Mouse (Mus musculus) embryonic facial prominence, embryonic 14.5 days (tissue): Measurements from ENCODE around the gene Sowaha. TPM values are rescaled to one million over a fixed set of nuclear protein-coding genes. Genes with fewer than 3 reads are reported as not detected.

ENCODE experiments used
- ATAC-seq: fragments of 200-750 bp; cut with Nextera tagmentation; 2 replicates; pipeline ENCODE4 v1.8.0; 2017; ENCODE audit warnings: low read depth, moderate number of reproducible peaks, moderate TSS enrichment
- DNase-seq: peaks from one replicate; pipeline ENCODE4 v3.0.0-alpha.2; 2015; ENCODE audit warnings: low spot score
- H3K27ac ChIP-seq: fragments of 300-500 bp; sonication (generic); replicated peaks from 2 replicates; pipeline ENCODE4 v1.5.1; 2014; ENCODE audit warnings: low read depth, mild to moderate bottlenecking, low read length, moderate library complexity
- H3K27me3 ChIP-seq: fragments of 300-500 bp; sonication (generic); replicated peaks from 2 replicates; pipeline ENCODE4 v1.6.1; 2014; ENCODE audit warnings: low read length; ENCODE audit not compliant: control insufficient read depth, insufficient read depth
- H3K36me3 ChIP-seq: fragments of 300-500 bp; sonication (generic); 2 replicates; pipeline ENCODE4 v1.6.1; 2014; ENCODE audit warnings: low read length, mixed read lengths; ENCODE audit not compliant: control insufficient read depth, insufficient read depth
- H3K4me1 ChIP-seq: fragments of 300-500 bp; sonication (generic); 2 replicates; pipeline ENCODE4 v1.6.1; 2014; ENCODE audit warnings: antibody characterized with exemption, low read length; ENCODE audit not compliant: control insufficient read depth, insufficient read depth
- H3K4me2 ChIP-seq: fragments of 300-500 bp; sonication (generic); 2 replicates; pipeline ENCODE4 v1.6.1; 2014; ENCODE audit warnings: low read depth, mild to moderate bottlenecking, low read length, moderate library complexity, mixed read lengths
- H3K4me3 ChIP-seq: fragments of 300-500 bp; sonication (generic); 2 replicates; pipeline ENCODE4 v1.5.1; 2014; ENCODE audit warnings: low read depth, mild to moderate bottlenecking, low read length
- H3K9ac ChIP-seq: fragments of 300-500 bp; sonication (generic); 2 replicates; pipeline ENCODE4 v1.6.1; 2014; ENCODE audit warnings: low read depth, mild to moderate bottlenecking, low read length, moderate library complexity, mixed read lengths
- H3K9me3 ChIP-seq: fragments of 300-500 bp; sonication (generic); 2 replicates; pipeline ENCODE4 v1.6.1; 2016; ENCODE audit warnings: low read length; ENCODE audit not compliant: control insufficient read depth
- WGBS: fragments of 180-500 bp; shearing (Covaris S2); extraction: QIAGEN DNeasy Blood & Tissue Kit; methylation state at CpG from one replicate; pipeline ENCODE4 v1.1.7; 2014; 5-methylcytosine and 5-hydroxymethylcytosine counted together
- polyA plus RNA-seq: library from polyadenylated mRNA; unstranded; fragments of >200 nt; fragmentation: Nextera tagmentation; extraction: Ambion mirVana; gene quantifications from 2 replicates; pipeline ENCODE4 v1.2.1, GENCODE M21; 2014

Gene Sowaha
- polyA plus RNA-seq, 1 experiment from 2014 or later, result 1.0 TPM

DNA sequence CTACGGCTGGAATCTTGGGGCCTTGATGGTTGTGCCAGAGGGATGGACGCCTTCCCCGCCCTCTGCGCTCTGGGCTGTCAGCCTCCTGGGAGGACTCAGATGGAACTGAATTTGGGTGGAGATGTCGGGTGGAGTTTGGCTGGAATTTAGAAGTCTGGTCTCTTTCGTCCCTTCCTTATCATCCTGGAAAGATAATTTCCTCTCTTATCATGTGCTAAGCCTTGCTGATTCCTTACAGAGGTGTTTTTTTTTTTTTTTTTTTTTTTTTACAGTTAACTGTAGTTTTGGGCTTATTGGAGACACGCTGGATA is 41.7 kb upstream of the Sowaha start:
- Histone ChIP-seq H3K4me3 (peak overlapping the region; percentile 76; the same call in 1 of the 2 replicates), H3K27me3 (no peaks in the 10 kb centered on the region), H3K9ac (no peak overlapping the region), H3K4me2 (peak overlapping the region; percentile 88), H3K4me1 (peaks cover 27% of the 10 kb centered on the region), H3K9me3 (no peaks in the 10 kb centered on the region), H3K36me3 (no peaks in the 10 kb centered on the region), H3K27ac (0 out of 2 replicates have a peak overlapping the region, but pooled peaks have one; percentile 91)
- 67% methylated on average over 7 of the region's 7 CpGs for WGBS
- DNase-seq, result no peak
- ATAC-seq, result no peak

DNA sequence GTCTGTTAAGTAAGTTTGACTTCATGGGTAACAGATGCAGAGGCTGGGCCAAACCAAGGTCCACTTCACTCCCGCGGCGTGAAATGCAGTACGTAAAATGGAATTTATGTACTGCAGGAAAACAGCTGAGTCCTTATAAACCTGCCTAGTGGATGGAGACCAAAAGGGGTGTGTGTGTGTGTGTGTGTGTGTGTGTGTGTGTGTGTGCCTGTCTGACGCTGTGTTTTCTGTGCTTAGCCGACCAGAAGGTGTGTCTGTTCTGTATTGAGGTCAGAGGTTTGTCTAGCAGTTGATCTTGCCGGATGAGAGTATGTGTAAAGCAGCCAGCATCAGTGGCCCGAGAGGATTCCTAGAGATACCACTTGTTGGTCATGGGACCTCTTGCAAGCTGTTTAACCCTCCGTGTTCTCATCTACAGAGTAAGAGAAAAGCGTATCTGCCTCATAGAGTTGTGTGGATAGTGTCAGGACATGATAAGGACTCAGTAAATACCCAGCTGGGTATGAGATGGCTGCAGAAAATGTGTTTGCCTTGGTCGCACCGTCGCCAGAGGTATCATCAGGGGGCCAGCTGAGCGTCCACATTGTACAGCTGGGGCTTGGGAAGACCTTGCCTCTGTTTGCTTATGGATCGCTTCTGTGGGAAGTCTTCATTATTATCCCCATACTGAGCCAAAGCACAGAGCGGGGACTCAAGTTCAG is 41.2 kb upstream of the Sowaha start:
- peak overlapping the region; percentile 76 for H3K4me3 ChIP-seq
- peak overlapping the region; percentile 91 for H3K27ac ChIP-seq
- no peaks in the 10 kb centered on the region for H3K9me3 ChIP-seq
- H3K4me2 ChIP-seq, result peak overlapping the region; percentile 88
- 34% methylated on average over 16 of the region's 16 CpGs for WGBS
- H3K36me3 ChIP-seq, result no peaks in the 10 kb centered on the region
- DNase-seq (peak; percentile 71), ATAC-seq (no peak)
- no peaks in the 10 kb centered on the region for H3K27me3 ChIP-seq
- peak overlapping the region; percentile 88 for H3K9ac ChIP-seq
- peaks cover 27% of the 10 kb centered on the region for H3K4me1 ChIP-seq

DNA sequence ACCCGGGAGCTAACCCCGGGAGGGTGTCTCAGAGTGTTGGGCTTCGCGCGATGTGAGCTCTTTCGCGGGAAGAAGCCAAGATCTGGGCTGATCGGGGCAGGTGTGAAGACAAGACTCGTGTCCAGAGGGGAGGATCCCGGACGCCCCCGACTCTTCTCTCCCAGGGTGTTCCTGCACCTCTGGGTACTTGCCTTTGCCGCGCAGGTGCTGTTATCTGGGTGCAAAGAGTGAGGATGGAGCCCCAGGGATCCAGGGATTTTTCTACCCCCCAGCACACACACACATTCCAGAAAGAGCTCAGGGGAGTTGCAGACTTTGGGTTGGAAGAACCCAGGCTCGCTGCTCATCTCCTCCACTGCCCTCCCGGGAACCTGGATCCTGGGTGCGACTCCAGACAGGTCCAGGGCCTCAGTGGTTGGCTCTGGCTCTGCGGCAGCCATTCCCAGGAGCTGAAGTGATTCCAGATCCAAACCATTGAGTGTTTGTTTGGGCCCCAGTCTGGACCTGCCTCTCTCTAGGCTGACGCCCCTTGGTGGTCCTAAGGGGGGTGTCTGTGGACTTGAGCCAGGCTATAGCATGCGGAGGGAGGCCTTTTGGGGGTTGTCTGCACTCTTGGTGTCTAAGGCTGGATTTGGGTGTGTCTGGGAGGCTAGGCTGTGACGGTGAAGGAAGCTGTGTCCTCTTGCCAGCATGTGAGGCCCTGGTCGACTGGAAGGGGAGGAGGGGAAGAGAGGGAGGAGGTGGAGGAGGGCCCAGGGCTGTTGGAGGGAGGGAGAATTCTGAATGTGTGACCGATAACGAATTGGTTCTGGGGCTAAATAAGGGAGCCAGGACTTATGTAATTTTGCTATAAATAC is 40.3 kb upstream of the Sowaha start:
- no peaks in the 10 kb centered on the region for H3K9me3 ChIP-seq
- WGBS, result 1% methylated on average over 19 of the region's 24 CpGs
- ATAC-seq, result peak; percentile 49
- H3K4me1 ChIP-seq, result peaks cover 24% of the 10 kb centered on the region
- H3K4me3 ChIP-seq, result peak overlapping the region; percentile 76
- H3K9ac ChIP-seq, result peak overlapping the region; percentile 88
- no peaks in the 10 kb centered on the region for H3K36me3 ChIP-seq
- peak overlapping the region; percentile 88 for H3K4me2 ChIP-seq
- peak; percentile 84 for DNase-seq
- no peaks in the 10 kb centered on the region for H3K27me3 ChIP-seq
- peak overlapping the region; percentile 91 for H3K27ac ChIP-seq

DNA sequence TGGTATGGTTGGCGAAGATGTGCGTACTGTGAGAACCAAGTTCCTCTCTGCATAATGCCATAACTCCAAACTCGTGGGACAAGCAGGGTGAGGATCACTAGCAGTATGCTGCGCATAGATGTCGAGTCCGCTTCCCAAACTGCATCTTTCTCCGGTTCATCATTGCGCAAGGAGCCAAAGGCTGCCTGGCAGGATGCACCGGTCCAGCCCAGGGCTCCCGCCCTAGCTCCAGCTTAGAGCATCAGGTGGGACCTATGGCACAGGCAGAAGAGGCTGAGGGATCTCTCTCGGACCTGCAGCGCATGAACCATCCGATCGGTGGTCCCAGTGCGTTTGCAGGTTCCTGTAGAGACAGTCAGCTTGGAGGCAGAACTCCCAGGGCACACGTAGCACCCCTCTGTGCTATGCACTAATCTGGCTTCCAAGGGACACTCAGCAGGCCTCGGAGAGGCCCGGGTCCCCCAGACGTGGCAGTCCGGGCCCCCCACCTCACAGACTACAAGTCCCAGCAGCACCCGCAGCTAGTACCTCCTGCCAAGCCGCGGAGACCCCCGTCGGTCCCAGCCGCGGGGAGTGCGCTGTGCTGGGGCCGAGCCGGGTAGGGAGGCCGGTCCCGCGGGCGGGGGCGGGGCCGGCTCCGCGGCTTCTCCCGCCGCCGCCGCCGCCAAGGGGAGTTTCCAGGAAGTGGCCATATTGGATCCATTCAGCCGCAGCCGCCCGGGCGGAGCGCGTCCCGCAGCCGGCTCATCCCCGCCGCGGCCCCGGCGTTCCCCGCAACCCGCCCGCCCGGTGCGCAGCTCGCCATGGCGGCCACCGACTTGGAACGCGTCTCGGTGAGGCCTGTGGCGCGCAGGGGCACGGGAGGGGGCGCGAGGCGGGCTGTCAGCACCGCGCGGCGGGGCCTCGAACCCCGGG is 39.4 kb upstream of the Sowaha start, which contains the start of gene Sept8:
Gene Sept8 (plus strand): TSS at position 51 of the 915 bp plus-strand sequence.
- DNase-seq, result peak; percentile 87
- H3K4me1 ChIP-seq, result peaks cover 23% of the 10 kb centered on the region
- no peaks in the 10 kb centered on the region for H3K9me3 ChIP-seq
- H3K27ac ChIP-seq, result peak within 1 kb of the TSS; percentile 91
- H3K36me3 ChIP-seq, result no peaks in the 10 kb centered on the region
- H3K4me3 ChIP-seq, result peak within 1 kb of the TSS; percentile 76
- WGBS, result 10% methylated on average over 34 of the region's 79 CpGs
- ATAC-seq, result peak; percentile 87
- no peaks in the 10 kb centered on the region for H3K27me3 ChIP-seq
- H3K4me2 ChIP-seq, result peak within 1 kb of the TSS; percentile 88
- H3K9ac ChIP-seq, result peak within 1 kb of the TSS; percentile 88

DNA sequence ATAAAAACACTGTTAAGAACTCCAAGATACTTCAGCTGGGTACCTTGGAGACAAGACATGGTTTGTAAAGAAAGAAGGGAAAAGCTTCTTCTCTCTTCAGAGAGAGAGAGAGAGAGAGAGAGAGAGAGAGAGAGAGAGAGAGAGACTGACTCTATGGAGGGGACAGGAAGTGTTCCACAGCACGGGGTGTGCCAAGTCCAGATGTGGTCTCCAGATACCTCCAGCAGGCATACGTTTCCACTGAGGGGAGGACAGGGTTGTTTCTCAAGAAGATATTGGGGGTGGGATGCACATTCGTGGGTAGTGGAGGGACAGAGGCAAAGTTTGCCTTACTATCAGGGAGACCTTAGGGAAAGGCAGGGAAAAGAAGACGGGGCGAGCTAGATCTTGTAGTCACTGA is 38.7 kb upstream of the Sowaha start:
- H3K4me2 ChIP-seq, result peak overlapping the region; percentile 88
- H3K36me3 ChIP-seq, result no peaks in the 10 kb centered on the region
- H3K27me3 ChIP-seq, result no peaks in the 10 kb centered on the region
- no peak overlapping the region for H3K9ac ChIP-seq
- 47% methylated on average over 5 of the region's 5 CpGs for whole genome bisulfite sequencing
- ATAC-seq (no peak), DNase-seq (no peak)
- peaks cover 21% of the 10 kb centered on the region for H3K4me1 ChIP-seq
- H3K9me3 ChIP-seq, result no peaks in the 10 kb centered on the region
- H3K4me3 ChIP-seq, result peak overlapping the region; percentile 76; the same call in 1 of the 2 replicates
- no peak overlapping the region for H3K27ac ChIP-seq

DNA sequence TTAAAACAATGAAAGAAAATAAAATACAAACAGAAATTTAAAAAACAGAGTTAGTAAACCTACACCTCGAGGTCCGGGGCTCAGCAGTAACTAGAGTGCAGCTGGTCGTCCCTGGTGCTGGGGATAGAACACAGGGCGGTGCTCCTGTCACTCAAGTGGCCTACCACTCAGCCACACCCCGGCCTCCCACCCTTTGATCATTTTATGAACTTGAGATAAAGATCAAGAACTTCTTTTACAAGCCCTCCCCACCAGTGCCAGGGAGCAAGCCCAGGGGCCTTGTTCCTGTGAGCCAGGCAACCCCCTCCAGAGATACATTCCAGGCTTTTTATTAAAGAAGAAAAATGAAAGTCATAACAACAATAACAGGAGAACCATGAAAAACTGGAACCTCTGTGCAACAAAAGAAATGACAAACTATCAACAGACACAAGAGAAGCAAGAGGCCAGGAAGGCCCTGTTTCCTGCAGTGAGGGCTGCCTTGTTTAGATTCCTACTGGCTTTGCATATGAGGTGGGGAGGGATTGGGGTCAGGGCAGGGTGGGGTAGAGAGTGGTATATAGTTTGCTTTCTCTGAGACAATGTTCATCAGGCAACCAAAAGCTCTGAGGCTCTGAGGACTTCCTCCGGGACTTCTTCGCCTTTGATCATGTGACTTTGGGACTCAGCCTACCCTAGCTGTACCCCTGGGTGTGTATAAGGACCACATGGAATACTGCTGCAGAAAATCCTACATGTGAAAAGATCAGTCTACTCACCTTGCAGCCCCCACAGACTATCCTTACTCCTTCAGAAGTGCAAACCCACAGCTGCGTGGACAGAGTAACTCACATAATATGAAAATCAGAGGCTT is 36.9 kb upstream of the Sowaha start:
- ATAC-seq (no peak), DNase-seq (peak; percentile 27)
- Histone ChIP-seq H3K4me1 (peaks cover 13% of the 10 kb centered on the region), H3K36me3 (no peaks in the 10 kb centered on the region), H3K27ac (no peak overlapping the region), H3K27me3 (no peaks in the 10 kb centered on the region), H3K4me3 (no peak overlapping the region), H3K4me2 (no peak overlapping the region), H3K9me3 (no peaks in the 10 kb centered on the region), H3K9ac (no peak overlapping the region)
- WGBS, result 50% methylated on average over 8 of the region's 8 CpGs

DNA sequence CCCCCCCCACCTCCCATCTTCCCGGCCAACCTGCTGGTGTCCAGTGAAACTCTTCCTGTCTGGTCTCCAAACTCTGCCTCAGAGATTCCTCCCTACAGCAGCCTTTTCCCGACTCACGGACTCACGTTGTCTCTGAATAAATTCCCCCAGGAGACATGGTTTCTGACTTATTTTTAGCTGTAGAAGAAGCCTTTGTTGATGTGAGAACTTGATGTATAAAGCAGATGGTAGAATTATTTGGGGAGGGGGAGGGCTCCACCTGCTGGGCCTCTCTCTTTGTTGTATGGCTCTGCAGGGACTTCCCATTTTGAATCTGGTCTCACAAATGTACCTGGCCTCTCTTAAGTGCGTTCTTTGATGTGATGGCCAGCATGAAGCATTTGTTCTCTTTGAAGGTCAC is 30.3 kb upstream of the Sowaha start:
- DNase-seq (peak; percentile 72), ATAC-seq (no peak)
- H3K4me2 ChIP-seq, result no peak overlapping the region
- no peak overlapping the region for H3K4me3 ChIP-seq
- WGBS, result 39% methylated on average over 5 of the region's 5 CpGs
- H3K27me3 ChIP-seq, result no peaks in the 10 kb centered on the region
- no peak overlapping the region for H3K9ac ChIP-seq
- no peak overlapping the region for H3K27ac ChIP-seq
- H3K4me1 ChIP-seq, result no peaks in the 10 kb centered on the region
- H3K9me3 ChIP-seq, result no peaks in the 10 kb centered on the region
- no peaks in the 10 kb centered on the region for H3K36me3 ChIP-seq
